Mouse (Mus musculus) layer of hippocampus, postnatal 14 days (tissue): ENCODE measurements around the gene Adam22. TPM values are rescaled to one million over a fixed set of nuclear protein-coding genes. Genes with fewer than 3 reads are reported as not detected.
A peak's percentile ranks its signal among the peaks of the same experiment; 100 is the strongest.
"Not testable (repeated sequence)": the region's sequence is repeated elsewhere in the genome, so short reads cannot be mapped to it uniquely, and the experiment has no call there.

ENCODE experiments used
- DNase-seq, 2 experiments: peaks; one replicate each; pipeline ENCODE4 v3.0.0; 2021 to 2022; ENCODE audit warnings: low spot score in 2 of 2, mixed read lengths in 1 of 2
- microRNA-seq, 2 experiments: library from miRNA; unstranded; fragments of <30 nt; microRNA quantifications; one replicate each; pipeline ENCODE4 v1.2.0; 2021
- total RNA-seq, 2 experiments: library from RNA; stranded (reverse); gene quantifications; 2 replicates each; pipeline ENCODE4 v1.2.3; 2021

Gene Adam22
- total RNA-seq, 2 experiments from 2014 or later = 142 to 159 TPM

DNA sequence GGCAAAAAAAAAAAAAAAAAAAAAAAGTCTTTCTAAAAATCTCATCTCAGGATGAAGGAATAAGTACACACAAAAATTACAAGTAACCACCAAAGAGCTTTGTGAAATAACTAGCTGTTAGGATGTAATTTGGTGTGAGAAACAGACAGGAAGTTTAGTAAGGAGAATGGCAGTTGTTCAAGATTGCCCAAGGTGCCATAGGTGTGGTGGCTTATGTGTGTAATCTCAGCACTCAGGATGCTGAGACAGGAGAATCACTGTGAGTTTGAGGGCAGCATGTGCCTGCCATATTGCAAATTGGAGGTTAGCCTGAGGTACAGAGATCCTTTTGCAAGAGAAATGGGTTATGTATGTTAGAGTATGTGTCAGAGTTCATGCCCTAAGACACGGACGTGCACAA, 305.5 kb downstream of the Adam22 start:
- DNase-seq = no peak

DNA sequence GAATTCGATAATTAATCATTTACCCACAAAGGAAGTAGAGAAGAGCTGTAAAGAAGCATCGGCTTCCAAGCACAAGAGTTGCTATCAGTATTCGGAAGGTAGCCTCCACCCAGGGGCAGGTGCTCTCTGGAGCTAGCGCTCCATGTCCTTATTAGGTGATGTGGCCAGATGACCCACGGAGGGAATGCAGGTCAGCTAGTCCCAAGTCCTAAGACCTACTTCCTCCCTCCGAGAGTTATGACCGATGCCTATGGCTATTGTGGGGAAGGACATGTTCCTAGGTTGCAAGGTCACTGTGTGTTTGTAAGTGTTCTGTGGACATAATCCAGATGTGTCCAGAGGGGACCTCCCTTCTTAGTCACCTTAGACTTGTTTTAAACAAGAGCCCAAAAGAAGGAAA, 309.9 kb downstream of the Adam22 start:
- no peak for DNase-seq

DNA sequence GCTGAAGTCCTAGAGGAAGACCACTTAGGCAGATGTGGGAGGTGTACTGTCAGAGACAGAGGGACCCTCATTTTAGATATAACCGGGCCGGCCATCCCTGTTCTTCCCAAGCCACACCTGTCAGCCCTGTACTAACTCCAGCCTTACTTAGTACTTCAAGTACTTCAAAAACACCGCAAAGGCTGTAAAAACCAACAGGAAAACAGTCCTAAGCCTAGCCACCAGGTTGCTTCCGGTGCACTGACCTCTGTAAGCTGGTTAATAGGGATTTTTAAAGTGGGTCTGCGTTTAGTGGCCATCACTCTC, 311.0 kb downstream of the Adam22 start:
- DNase-seq = no peak

DNA sequence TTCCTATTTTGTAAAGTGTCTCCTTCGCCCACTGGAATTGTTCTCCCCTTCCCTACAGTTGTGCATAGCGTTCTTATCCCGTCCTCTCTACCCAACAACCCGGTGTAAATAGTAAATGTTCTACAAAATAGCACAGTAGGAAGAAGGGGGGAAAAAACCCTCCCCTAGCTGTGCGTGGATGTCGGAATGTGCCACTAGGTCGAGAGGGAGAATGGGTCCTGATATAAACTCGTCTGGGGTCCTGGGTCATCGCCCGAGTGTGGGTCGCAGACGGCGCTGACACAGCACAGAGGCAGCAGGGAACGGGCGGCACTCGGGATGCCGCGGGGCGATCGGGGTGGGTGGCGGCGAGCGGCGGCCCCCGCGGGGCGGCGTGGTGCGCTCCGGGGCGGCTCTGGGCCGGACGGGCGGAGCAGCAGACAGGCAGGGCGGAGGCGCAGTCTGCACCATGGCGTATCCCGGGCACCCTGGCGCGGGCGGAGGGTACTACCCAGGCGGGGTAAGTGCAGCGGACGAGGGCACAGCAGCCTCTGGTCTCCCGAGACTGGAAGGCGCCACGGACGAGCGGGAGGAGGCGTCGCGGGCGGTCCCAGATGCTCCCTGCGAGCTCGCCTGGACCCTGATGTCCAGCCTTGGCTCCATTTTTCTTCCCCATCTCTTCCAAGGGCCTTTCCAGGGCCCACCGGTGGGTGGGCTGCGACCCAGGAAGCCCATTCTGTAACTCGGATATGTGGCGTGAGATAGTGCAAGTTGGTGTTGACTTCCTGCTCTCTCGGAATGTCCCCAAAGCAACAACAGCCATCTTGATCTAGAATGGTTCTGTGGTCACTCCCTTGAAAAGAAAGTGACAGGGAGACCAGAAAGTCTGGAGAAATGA, 311.6 kb downstream of the Adam22 start:
- DNase-seq = peak; percentile 79 to 80

DNA sequence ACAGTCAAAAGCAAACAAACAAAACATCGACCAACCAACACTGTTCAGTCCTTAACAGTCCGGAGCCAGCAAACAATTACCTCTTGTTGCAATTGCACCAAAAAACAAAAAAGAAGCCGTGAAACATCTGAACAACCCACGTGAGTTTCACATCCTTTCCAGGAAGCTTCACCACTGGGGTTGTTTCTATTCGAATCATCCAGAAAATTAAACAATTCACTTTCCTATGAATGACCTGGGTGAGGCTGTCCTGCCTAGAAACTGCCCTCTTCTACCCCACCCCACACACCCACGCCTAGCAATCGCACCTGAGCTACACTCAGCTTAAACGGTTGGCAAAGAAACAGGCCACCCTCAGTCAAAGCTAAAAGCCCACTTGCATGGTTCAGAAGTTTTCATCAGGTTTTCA, 312.2 kb downstream of the Adam22 start:
- DNase-seq = no peak

DNA sequence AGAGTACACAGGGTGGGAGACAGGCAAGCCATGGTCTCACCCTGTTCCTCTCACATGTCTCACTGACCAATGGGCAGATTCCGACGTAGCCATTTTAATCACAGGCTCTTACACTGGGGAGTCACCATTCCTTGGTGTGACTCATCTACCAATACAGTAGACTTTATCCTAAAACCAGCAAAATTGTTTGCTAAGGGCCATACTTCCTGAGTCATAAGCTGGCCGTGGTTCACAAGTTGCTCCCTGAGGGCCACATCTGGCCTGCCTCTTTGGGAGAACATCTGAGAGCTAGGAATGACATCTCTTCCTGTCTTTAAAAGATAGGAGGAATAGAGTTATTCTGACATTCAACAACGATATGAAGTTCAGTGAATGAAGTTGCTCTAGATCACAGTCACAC, 314.1 kb downstream of the Adam22 start:
- no peak for DNase-seq

DNA sequence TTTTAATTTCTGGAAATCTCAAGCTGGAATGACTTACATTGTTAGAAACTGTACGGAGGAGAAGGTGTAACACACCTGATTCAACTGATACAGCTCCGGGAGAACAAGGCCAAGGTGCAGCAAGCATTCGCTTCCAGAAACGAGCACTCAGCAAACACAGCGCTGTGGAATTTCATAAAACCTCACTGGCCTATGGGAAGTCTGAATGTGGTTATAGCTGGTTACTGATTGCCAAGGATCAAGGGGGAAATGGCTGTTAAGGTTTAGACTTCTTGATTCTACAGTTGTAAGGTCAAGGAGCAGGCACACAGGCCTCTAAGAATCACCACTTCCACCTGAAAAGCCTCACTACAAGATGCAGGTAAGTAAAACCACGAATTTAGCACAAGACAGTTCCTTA, 322.1 kb downstream of the Adam22 start, which contains the start of gene Sri:
TSS of gene Sri (plus strand) at position 224 of the 400 bp plus-strand sequence.
- no peak for DNase-seq

DNA sequence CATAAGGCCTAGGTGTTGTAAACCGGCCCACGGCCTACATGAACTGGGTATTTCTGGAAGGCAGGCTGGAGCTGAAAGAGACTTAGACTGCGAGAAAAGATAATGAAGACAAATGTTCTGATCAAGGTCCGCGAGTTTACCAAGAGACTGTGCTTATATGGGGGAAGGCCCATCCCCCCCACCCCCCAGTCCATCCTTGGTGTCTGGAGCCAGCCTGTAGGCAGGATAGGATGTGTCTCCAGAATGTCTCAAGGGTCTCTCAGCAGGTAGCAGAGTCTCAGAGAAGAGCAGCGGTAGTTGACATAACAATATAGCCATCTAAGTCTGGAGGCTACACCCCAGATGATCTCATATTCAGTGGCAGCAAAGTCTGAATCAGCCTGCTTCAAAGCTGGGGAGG, 333.4 kb downstream of the Adam22 start:
- DNase-seq = not testable (repeated sequence)

Small RNA genes within 50 kb of the gene (microRNA-seq; reads per million reads assigned to microRNA genes)
- 0 reads per million in 2 experiments for gene Gm24196

Other genes with a start within 250 kb of the Adam22 start
- gene Dbf4, start 54.6 kb upstream of the Adam22 start, total RNA-seq = 1 to 10 TPM; 2.9 to 4.1 TPM
- 10 to 100 TPM; 12.3 to 13.0 TPM for gene Slc25a40, start 54.7 kb upstream of the Adam22 start, total RNA-seq